ENCODE assay signal across 21 mouse cellular contexts in the genomic region with DNA sequence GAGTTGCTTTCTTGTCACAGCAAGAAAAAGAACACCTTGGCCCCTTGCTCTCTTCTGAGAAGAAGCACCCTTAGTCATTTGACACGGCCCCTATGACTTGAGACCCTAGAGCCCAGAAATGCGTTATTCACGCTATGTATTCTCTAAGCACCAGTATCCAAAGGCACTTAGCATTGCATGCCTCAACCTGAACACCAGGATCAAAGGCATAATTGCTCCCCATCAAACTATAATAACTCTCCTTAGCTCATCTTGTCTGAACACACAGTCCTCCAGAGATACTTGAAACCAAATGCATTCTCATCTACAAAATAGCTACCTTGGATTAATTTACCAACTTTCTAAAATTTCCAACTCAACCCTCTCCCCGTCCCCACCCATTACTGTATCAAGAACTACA.
"Had no signal": no experiment of that assay in that cellular context is flagged by ENCODE, and none has a peak within 500 bp of the region (broad histone marks: within the 10 kb centered on the region; RNA-seq: fewer than 3 reads in every experiment).

No protein-coding gene starts in this region.

- H3K36me3 ChIP-seq: heart, embryonic 10.5 days; heart, embryonic 12.5 days; hindbrain, embryonic 13.5 days; hindbrain, embryonic 15.5 days; limb, embryonic 13.5 days; limb, embryonic 15.5 days; liver, embryonic 12.5 days had no signal

- H3K27me3 ChIP-seq: heart, embryonic 12.5 days; hindbrain, embryonic 13.5 days; hindbrain, embryonic 15.5 days; limb, embryonic 13.5 days; limb, embryonic 15.5 days; liver, embryonic 12.5 days had no signal

- H3K9ac ChIP-seq: heart, embryonic 12.5 days; hindbrain, embryonic 13.5 days; hindbrain, embryonic 15.5 days; limb, embryonic 13.5 days; limb, embryonic 15.5 days; liver, embryonic 12.5 days; liver, embryonic 14.5 days had no signal

- H3K4me1 ChIP-seq: heart, embryonic 10.5 days; heart, embryonic 12.5 days; limb, embryonic 13.5 days; limb, embryonic 15.5 days; liver, embryonic 12.5 days had no signal

- H3K9me3 ChIP-seq: heart, embryonic 12.5 days; hindbrain, embryonic 13.5 days; hindbrain, embryonic 15.5 days; limb, embryonic 13.5 days; limb, embryonic 15.5 days had no signal

- ATAC-seq: hindbrain, postnatal 0 days; intestine, embryonic 16.5 days; liver, embryonic 12.5 days had no signal

- DNase-seq: gastrocnemius, postnatal 14 days; gastrocnemius, postnatal 36 days; heart, adult 18-20 months; heart, postnatal 10 days; kidney, adult 11 months; kidney, adult 2 months; kidney, adult 9 months; kidney, postnatal 10 days; kidney, postnatal 36 days; left cerebral cortex, postnatal 4 days; lung, adult 18-20 months had no signal

- H3K27ac ChIP-seq: heart, embryonic 10.5 days; hindbrain, embryonic 13.5 days; hindbrain, embryonic 15.5 days; hindbrain, postnatal 0 days; limb, embryonic 13.5 days; limb, embryonic 15.5 days; liver, embryonic 12.5 days; liver, embryonic 14.5 days had no signal

- H3K4me3 ChIP-seq: heart, embryonic 10.5 days; heart, embryonic 12.5 days; hindbrain, embryonic 13.5 days; hindbrain, embryonic 15.5 days; limb, embryonic 13.5 days; limb, embryonic 15.5 days; liver, embryonic 12.5 days had no signal

- H3K4me2 ChIP-seq: heart, embryonic 12.5 days; hindbrain, embryonic 13.5 days; hindbrain, embryonic 15.5 days; limb, embryonic 13.5 days; limb, embryonic 15.5 days; liver, embryonic 12.5 days had no signal
